Mouse (Mus musculus) heart, postnatal 25 days (tissue): ENCODE measurements around the gene Taf1. TPM values are rescaled to one million over a fixed set of nuclear protein-coding genes. Genes with fewer than 3 reads are reported as not detected.
"Not testable (repeated sequence)": the region's sequence is repeated elsewhere in the genome, so short reads cannot be mapped to it uniquely, and the experiment has no call there.

Experiments
- DNase-seq: peaks from one replicate; pipeline ENCODE4 v3.0.0; 2022; ENCODE audit warnings: low spot score
- intact Hi-C: fragments of 180-260 bp; cut with DNase I; formaldehyde crosslinking; loops from one replicate; pipeline ENCODE4 v1.15.1; 2025
- total RNA-seq, 2 experiments: library from RNA; stranded (reverse); gene quantifications; 2 replicates each; pipeline ENCODE4 v1.2.3; 2021

Gene Taf1
- 10 to 100 TPM; 14.0 to 17.4 TPM for total RNA-seq

DNA sequence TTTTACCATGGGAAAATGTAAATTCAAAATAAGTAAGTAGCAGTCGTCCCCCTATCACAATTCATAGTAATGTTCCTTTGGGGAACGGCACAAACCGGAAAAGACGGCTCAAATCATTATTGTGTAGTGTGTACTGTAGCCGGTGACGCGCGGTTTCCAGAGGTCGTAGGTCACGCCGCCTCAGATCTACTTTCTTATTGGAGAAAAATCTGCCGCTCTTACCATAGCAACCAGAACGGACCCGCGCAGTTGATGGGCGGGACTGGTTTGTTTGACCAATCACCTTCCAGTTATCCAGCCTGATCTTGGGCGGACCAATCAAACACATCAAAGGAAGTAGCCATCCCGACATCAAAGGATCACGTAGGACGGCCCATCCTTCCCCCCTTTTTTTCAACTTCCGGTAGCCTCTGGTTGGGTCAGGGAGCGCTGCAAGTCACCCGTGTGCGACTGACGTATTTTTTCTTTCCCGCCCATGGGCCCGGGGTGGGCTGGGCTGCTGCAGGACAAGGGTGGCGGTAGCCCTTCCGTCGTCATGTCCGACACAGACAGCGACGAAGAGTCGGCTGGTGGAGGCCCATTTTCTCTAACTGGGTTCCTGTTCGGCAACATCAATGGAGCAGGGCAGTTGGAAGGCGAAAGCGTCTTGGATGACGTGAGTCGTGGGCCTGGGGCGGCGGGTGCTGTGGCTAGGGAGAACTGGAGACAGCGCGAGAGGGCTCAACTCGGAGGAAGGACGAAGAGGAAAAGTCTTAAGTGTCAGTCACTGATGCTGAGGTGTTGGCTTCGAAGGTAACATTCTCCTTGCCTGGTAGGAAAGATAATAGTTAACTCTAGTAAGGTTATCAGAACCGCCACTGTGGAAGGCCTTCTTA, at the start of gene Taf1:
Gene Taf1 (plus strand): TSS at position 388 of the 875 bp plus-strand sequence.
- intact Hi-C loops: no loop called here
- peak; percentile 91 for DNase-seq

DNA sequence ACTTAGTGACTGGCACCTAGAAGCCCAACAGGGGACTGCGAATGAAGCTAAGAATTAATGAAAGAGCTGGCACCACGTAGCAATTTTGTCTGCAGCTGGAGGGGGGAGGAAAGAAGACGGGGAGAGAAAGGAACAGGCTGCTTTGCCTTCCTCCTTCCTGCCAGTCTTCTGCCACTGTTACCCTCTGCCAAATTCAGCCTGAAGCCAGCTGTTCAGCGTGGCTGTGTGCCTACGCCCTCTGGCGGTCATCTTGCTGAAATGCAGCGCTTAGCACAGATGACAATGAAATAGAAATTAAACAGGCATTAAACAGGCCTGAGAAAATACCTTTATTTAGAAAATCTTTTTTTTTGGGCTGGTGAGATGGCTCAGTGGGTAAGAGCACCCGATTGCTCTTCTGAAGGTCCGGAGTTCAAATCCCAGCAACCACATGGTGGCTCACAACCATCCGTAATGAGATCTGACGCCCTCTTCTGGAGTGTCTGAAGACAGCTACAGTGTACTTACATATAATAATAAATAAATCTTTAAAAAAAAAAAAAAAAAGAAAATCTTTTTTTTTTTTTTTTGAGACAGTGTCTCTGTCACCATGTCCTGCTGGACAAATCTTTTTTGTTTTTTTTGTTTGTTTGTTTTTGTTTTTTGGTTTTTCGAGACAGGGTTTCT, 45.9 kb upstream of the Taf1 start:
- intact Hi-C loops: not testable (repeated sequence)

DNA sequence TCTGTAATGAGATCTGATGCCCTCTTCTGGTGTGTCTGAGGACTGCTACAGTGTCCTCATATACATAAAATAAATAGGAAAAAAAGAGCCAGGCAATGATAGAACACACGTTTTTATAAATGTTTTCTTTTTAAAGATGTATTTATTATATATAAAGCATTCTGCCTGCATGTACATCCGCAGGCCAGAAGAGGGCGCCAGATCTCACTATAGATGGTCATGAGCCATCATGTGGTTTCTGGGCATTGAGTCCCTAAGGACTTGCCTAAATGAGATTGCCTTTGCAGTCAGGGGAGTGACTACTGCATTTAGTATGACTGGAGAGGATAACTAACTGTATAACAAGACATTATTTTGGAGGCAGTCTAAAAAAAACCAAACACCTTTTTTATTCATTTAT, 27.9 kb upstream of the Taf1 start:
- no peak for DNase-seq
- intact Hi-C loops: no loop called here

More for the DNA sequence above, 45.9 kb upstream of the Taf1 start:
- not testable (repeated sequence) for DNase-seq

DNA sequence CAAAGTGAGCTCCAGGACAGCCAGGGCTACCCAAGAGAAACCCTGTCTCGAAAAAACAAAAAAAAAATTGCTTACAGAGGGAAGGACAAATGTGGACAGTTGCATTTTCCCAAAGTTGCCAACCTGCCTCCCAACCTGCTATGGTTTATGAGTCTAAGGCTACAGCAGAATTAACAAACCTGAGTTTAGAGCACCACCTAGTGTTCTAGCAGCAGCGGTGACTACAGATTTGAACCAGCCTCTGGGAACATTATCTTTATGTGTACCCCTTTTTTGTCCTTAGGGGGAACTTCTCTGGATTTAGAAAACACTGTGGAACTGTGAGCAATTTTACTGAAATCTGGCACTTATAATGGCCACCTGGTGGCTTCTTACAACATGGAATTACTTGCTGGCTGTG, 16.8 kb upstream of the Taf1 start:
- DNase-seq: no peak
- intact Hi-C loops: no loop called here

DNA sequence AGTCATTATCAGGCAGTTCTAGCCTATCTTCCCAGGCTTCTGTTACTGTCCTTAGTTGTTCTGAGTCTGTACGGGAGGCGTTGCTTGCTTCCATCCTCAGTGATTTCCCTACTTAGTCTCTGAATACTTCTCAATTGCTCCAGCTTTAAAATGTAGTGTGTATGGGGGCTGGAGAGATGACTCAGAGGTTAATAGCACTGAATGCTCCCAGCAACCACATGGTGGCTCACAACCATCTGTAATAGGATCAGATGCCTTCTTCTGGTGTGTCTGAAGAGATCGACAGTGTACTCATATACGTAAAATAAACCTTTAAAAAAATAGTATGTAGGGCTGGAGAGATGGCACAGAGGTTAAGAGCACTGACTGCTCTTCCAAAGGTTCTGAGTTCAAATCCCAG, 14.5 kb upstream of the Taf1 start:
- intact Hi-C loops: no loop called here
- no peak for DNase-seq

DNA sequence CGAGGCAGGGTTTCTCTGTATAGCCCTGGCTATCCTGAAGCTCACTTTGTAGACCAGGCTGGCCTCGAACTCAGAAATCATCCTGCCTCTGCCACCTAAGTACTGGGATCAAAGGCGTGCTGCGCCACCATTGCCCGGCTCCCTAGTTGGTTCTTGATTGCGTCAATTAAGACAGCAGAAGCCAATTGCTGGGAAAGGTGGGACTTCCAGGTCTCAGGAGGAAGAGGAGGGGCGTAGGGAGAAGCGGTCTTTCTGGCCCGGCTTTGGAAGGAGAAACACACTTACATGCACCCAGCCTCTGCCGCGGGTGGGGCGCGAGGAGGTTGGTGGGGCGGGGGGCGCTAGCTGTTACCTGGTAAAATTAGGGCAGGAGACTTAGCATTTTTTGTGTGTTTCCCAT, 10.5 kb upstream of the Taf1 start:
- DNase-seq: peak; percentile 3
- intact Hi-C loops: no loop called here

DNA sequence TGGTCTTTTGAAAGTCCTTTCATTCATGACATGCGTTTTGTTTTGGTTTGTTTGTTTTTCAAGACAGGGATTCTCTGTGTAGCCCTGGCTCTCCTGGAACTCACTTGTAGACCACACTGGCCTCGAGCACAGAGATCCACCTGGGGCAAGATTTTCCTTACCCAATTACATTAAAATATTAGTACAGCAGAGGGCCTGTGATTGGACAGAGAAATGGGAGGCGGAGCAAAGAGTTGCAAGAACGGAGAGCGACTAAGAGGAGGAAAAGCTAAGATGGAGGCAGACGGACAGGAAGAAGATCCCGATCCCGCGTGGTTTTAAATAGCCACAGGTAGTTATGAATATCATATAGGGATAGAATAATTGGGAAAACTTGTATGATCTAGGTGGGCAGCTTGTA, 5.2 kb upstream of the Taf1 start:
- intact Hi-C loops: no loop called here
- no peak for DNase-seq

DNA sequence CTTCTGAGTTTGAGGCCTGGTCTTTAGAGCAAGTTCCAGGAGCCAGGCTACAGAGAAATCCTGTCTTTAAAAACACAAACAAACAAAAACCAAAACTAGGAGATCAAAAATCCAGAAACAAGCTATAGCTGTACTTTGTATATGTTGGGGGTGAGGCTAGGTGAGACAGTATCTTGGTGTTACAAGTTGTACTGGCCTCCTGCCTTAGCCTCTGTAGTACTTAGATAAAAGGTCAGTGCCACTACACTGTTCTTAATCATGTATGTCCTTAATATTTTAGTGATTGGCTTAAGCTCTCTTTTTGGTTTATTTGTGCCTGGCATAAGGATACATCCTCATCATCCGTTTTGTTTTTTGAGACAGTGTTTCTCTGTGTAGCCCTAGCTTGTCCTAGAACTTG, 52.9 kb downstream of the Taf1 start:
- DNase-seq: no peak

DNA sequence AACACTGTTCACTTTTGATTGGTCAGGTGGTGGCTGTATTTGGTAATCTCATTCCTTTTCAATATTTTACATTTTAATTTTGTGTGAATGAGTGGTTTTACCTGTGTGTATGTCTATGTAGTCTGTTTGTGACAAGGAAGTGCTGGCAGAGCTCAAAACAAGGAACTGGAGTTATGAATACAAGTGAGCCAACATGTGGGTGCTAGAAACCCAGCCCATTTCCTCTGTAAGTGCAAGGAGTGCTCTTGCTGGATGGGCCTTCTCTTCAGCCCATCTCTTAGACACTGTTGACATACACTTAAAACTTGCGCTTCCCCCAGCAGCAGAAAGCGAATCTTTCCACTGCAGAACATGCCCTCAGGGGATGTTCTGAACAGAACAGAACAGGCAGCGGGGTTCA, 83.6 kb downstream of the Taf1 start:
- intact Hi-C loops: loop anchor here (10.0 kb wide), 1 partner anchor 159 kb away; no protein-coding TSS in a partner anchor
- DNase-seq: no peak

More for the DNA sequence above, 52.9 kb downstream of the Taf1 start:
- intact Hi-C loops: no loop called here

DNA sequence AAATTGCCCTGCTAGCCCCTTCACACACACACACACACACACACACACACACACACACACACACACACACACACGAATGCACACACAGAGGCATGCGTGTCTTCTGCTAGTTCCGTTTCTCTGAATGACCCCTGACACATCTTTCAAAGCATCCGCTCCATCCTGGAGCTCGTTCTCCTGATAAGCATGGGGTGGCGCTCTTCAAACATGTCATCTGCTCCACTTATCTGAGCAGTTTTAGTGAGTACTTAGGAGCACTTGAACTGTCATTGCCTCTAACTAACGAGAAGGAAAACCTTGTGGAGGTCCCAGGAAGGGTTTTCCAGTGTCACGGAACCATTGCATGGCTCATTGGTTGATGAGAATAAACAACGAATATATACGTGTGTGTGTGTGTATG, 85.4 kb downstream of the Taf1 start:
- intact Hi-C loops: loop anchor here (10.0 kb wide), 1 partner anchor 157 kb away; no protein-coding TSS in a partner anchor
- no peak for DNase-seq

DNA sequence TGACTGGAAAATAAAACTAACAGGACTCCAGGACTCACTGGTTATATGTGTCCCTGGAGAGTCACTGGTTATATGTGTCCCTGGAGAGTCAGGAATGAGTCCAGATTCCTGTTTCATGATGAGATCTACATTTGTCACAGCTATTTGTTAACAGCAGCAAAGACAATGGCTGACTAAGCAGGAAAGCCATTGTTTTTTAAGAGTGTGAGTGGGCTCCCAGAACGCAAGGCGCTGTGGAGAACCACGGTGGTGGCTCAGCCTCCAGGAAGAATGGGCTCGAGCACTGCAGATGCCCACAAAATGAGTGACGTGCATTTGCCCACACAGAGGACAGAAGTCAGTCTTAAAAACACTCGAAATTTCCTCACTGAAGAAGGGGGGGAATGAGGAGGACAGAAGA, 87.8 kb downstream of the Taf1 start:
- no peak for DNase-seq
- intact Hi-C loops: loop anchor here (2.0 kb wide), 1 partner anchor 16 kb away; no protein-coding TSS in a partner anchor

DNA sequence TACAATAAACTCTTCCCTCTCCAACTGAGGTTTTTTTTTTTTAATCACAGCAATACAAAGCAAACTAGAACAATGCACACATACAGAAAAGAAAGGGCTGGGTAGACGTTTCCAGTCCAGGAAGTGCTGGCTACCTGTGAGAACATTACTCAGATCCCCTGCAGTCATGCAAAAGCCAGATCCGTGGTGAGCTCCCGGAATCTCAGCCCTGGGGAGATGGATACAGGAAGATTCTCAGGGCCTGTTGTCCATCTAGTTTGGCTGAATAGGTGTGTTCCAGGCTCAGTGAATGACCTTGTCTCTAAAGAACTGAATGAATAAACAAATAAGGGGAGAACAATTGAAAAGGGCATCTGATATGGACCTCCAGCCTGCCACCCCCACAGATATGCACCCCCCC, 90.0 kb downstream of the Taf1 start:
- intact Hi-C loops: no loop called here
- no peak for DNase-seq

DNA sequence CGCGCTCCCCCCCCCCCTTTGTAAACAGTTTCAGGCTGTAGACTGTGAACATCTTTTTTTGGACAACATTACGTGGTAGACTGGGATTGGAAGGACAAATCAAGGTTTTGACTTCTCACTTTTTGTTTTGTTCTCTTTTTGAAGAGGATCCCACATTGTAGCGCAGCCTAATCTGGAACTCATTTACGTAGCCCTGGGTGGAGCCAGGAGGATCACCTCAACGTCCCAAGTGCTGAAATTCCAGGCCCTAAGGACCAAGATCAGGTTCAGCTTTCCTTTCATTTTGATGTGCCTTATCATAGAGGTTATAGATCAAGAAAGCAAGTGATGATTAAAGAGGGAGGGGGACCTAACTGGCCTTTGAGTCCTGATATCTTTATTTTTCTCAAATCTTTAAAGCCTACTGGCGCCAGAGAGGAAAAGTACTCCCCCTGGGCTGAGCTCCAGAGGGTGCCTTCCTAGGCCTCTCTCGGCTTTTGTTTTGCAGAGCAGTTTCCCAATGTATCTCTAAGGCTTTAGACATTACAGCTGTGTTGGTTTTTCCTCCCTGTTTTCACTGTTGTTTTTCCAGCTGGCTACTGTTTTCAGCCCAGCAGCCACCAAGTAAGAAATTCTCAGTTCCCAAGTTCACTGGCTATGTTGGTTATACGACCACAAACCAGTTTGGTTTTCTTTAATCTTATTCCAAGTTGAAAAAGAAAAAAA, 104.4 kb downstream of the Taf1 start:
- DNase-seq: no peak
- intact Hi-C loops: loop anchor here (2.0 kb wide), 1 partner anchor 16 kb away; no protein-coding TSS in a partner anchor

DNA sequence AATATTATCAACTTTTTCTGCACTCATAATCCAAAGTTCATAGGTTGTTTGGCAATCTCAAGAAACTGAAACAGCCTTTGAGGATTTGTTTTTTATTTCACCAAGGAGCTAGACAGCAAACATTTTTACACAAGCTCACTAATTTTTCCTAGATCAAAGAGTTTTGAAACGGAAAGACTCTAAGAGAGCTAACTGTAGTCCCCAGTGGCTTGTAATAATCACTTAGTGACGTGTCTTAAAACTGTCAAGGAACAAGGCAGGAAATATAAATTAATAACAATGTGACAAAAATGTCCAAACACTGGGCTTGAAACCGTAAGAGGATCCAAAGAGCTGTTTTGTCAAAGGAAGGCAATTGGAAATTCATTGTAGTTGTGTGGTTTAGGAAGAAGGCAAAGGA, 106.3 kb downstream of the Taf1 start:
- intact Hi-C loops: no loop called here
- DNase-seq: no peak

DNA sequence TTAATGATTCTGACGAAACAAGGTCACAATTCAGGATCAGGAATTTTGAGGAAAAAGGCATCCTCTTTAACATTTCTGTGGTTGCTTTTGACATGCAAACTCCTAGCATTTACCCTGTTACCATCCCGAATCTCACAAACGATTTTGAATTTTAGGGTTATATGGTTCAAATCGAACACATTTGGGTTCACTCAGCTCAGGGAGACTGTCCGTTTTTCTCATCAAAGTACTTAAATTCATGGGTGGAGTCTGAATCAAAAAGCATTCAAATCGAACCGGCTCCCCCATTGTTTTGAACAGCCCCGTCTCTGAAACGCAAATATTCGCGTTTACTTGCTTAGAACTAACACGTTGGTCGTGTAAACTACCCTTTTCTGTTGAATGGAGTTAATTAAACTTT, 106.8 kb downstream of the Taf1 start:
- no peak for DNase-seq
- intact Hi-C loops: no loop called here

DNA sequence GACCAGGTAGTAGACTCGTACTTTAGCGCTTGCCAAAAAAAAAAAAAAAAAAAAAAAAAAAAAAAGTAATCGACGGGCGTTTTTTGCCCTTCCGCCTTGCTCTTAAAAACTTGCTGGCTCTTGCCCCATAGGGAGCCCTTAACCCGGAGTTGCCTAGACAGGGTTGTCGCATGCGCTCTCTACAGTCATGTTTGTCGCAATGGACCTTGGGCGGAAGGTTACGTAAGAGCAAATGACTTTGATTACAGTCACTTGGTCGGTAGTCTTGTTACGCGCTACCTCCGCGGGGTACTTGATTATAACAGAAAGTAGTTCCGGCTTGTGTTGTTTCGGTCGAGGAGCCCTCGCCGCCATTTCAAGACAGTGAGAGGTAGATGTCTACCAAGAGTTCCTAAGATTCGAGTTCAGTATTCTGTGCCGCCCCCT, 107.2 kb downstream of the Taf1 start, which contains the start of gene Ogt:
Gene Ogt (plus strand): TSS at position 320 of the 426 bp plus-strand sequence.
- intact Hi-C loops: no loop called here

DNA sequence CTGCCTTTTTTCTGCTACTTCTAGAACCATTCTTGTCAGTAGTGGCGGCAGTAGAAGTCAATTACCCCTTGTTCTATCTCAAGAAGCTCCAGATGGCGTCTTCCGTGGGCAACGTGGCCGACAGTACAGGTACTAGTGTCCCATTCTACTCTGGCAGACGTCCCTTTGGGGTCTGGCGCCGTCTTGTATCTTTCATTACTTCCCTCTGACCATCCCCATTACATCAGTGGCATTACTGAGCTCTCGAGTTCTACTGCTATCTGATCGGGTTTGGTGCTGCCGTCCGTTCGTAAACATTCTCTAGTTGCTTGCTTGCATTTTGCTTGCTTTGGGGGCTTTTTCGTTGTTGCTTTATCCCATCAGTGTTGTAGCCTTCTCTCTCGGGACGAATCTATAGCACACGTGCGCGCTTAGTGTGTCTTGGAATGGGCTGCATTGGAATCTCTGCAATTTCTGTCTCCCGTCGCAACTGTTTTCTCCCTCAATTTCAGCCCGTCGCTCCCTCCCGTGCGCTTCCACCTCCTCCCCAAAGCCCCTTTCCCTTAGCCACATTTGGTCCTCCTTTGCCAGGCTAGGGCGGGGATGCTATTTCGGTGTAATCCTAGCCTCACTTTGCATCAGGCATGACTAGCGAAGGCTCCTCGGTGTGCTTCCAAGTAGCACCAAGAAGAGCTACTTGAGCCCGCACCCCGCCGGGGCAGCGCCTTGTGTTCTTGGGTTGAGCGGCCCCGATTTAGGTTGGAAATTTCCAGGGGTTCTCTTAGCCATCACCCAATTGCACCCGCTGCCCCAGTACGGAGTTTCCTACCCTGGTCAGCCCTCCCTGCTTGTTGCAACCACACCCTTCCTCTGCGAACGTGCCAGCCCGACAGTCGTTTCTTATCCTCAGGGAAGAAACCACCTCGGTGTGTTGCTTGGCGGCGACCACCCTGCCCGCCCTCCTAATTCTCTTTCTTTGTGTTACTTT, 107.9 kb downstream of the Taf1 start:
- DNase-seq: no peak
- intact Hi-C loops: no loop called here

More for the DNA sequence above, 107.2 kb downstream of the Taf1 start, which contains the start of gene Ogt:
- peak; percentile 83 for DNase-seq

DNA sequence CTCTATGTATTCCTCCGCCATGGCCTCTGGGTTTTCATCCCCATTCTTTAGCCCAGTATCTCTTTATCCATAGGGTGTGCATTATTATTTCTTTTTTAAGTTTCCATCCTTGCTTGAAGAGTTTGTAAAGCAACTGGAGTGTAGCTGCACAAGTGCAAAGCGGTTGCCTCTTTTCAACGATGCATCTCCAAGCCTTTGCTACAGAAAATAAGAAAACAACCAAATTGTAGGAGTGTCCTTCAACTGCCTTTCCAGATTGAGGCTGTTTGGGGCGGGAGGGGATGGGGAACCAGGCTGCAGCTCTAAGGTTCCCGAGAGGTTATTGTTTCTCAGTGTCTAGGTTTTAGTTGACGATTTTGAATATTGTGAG, 108.6 kb downstream of the Taf1 start:
- intact Hi-C loops: no loop called here
- DNase-seq: no peak

DNA sequence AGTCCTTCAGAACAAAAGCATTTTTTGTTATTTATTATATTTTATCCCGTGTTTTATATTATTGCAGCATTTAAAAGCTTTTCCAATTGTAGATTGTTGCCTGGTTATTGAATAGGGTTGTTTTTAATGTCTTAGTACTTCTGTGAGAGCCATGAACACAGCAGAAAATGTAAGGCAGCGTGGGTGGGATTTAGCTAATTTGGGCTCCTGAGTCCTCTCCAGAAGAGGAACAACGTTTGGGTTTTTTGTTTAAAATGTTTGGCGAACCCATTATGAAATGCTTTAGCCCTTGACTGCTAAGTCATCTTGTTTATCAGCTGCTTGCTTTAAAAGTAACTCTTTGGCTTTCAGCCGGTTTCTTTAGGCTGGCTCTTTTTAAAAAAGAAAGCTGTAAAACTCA, 109.6 kb downstream of the Taf1 start:
- intact Hi-C loops: no loop called here
- no peak for DNase-seq
